In genomic region chr1:75451900-75452299, GRCm38 (mm10) we compare ENCODE assay signal across 26 mouse cellular contexts. TPM values are rescaled to one million over a fixed set of nuclear protein-coding genes. Genes with fewer than 3 reads are reported as not detected.
DNase-seq lines count a peak whose midpoint lies in the region; ATAC-seq lines count a peak whose summit lies in the region.
"Had no signal": no experiment of that assay in that cellular context is flagged by ENCODE, and none has a peak within 500 bp of the region (broad histone marks: within the 10 kb centered on the region; RNA-seq: fewer than 3 reads in every experiment).

No protein-coding gene starts in this region.

- no peaks in the 10 kb centered on the region for H3K36me3 ChIP-seq in hindbrain, embryonic 15.5 days
- H3K36me3 ChIP-seq in midbrain, embryonic 15.5 days (replicated peaks) = no peaks in the 10 kb centered on the region
- no peaks in the 10 kb centered on the region for H3K36me3 ChIP-seq in intestine, embryonic 16.5 days (ENCODE audit: control insufficient read depth, insufficient read depth, low read length)
- H3K36me3 ChIP-seq: heart, embryonic 13.5 days; liver, embryonic 12.5 days had no signal

- 35% methylated on average over 5 of the region's 5 CpGs for WGBS in hindbrain, embryonic 15.5 days
- 42% methylated on average over 5 of the region's 5 CpGs for WGBS in midbrain, embryonic 15.5 days
- WGBS in intestine, embryonic 16.5 days = 65% methylated on average over 5 of the region's 5 CpGs

- DNase-seq in retina, postnatal 1 day = peak; percentile 15
- no peak for DNase-seq in retina, embryonic 14.5 days (ENCODE audit: low spot score)
- no peak for DNase-seq in left cerebral cortex, adult 9 months (ENCODE audit: low spot score in 2 of 2)
- no peak for DNase-seq in testis, postnatal 14 days (ENCODE audit: low spot score)
- DNase-seq: adrenal gland, postnatal 25 days; cerebellum, postnatal 10 days; embryo, embryonic 11 days; gastrocnemius, adult 2 months; heart, adult 11 months; heart, postnatal 36 days; kidney, adult 11 months; kidney, postnatal 14 days; layer of hippocampus, adult 9-11 months; lung, embryonic 14.5 days; right cerebral cortex, postnatal 14 days; thymus, postnatal 14 days had no signal

- no peaks in the 10 kb centered on the region for H3K9me3 ChIP-seq in hindbrain, embryonic 15.5 days
- H3K9me3 ChIP-seq in midbrain, embryonic 15.5 days = no peaks in the 10 kb centered on the region
- no peaks in the 10 kb centered on the region for H3K9me3 ChIP-seq in intestine, embryonic 16.5 days (ENCODE audit: control insufficient read depth, low read length)
- H3K9me3 ChIP-seq: heart, embryonic 13.5 days; liver, embryonic 12.5 days had no signal

- peak overlapping the region; percentile 40 for H3K4me3 ChIP-seq in hindbrain, embryonic 15.5 days
- peak overlapping the region; percentile 44 for H3K4me3 ChIP-seq in midbrain, embryonic 15.5 days
- no peak overlapping the region for H3K4me3 ChIP-seq in intestine, embryonic 16.5 days (ENCODE audit: low read length)
- H3K4me3 ChIP-seq: gastrocnemius, adult 2 months; heart, embryonic 13.5 days had no signal

- H3K27me3 ChIP-seq in hindbrain, embryonic 15.5 days = peaks cover 15% of the 10 kb centered on the region; the same call in 1 of the 2 replicates
- H3K27me3 ChIP-seq in midbrain, embryonic 15.5 days (replicated peaks) = peaks cover 15% of the 10 kb centered on the region
- peaks cover 59% of the 10 kb centered on the region for H3K27me3 ChIP-seq in intestine, embryonic 16.5 days (replicated peaks; ENCODE audit: control insufficient read depth, insufficient read depth, low read length)

- H3K9ac ChIP-seq in hindbrain, embryonic 15.5 days = no peak overlapping the region
- peak overlapping the region; percentile 66 for H3K9ac ChIP-seq in midbrain, embryonic 15.5 days
- no peak overlapping the region for H3K9ac ChIP-seq in intestine, embryonic 16.5 days (ENCODE audit: low read depth, low read length)
- H3K9ac ChIP-seq: heart, embryonic 13.5 days; liver, embryonic 12.5 days; lung, embryonic 14.5 days had no signal

- peaks cover 77% of the 10 kb centered on the region for H3K4me1 ChIP-seq in hindbrain, embryonic 15.5 days (replicated peaks)
- H3K4me1 ChIP-seq in midbrain, embryonic 15.5 days = peaks cover 62% of the 10 kb centered on the region
- H3K4me1 ChIP-seq in intestine, embryonic 16.5 days (ENCODE audit: control insufficient read depth, insufficient read depth, low read length) = peaks cover 33% of the 10 kb centered on the region

- peak overlapping the region; percentile 73 for H3K4me2 ChIP-seq in hindbrain, embryonic 15.5 days
- H3K4me2 ChIP-seq in midbrain, embryonic 15.5 days = peak overlapping the region; percentile 78
- no peak overlapping the region for H3K4me2 ChIP-seq in intestine, embryonic 16.5 days (ENCODE audit: low read depth, low read length)
- H3K4me2 ChIP-seq: heart, embryonic 13.5 days; lung, embryonic 14.5 days had no signal

- ATAC-seq in hindbrain, embryonic 15.5 days (ENCODE audit: low FRiP score, low read depth) = no peak
- ATAC-seq in midbrain, embryonic 15.5 days (replicated peaks) = no peak
- no peak for ATAC-seq in cerebellum, adult (ENCODE audit: insufficient number of reproducible peaks, low FRiP score, low TSS enrichment)
- no peak for ATAC-seq in intestine, embryonic 16.5 days
- ATAC-seq: activated CD4-positive, CD25-positive, alpha-beta regulatory T cell, adult 4 months; liver, embryonic 12.5 days; Patski had no signal

- peak overlapping the region; percentile 53; the same call in 1 of the 2 replicates for H3K27ac ChIP-seq in hindbrain, embryonic 15.5 days (replicated peaks)
- peak overlapping the region; percentile 82 for H3K27ac ChIP-seq in midbrain, embryonic 15.5 days
- H3K27ac ChIP-seq in intestine, embryonic 16.5 days (ENCODE audit: low read length) = no peak overlapping the region
- H3K27ac ChIP-seq: gastrocnemius, adult 2 months; heart, embryonic 13.5 days; liver, embryonic 12.5 days; macrophage; stomach, postnatal 0 days had no signal

RNA-seq across cellular contexts. Expression of gene Asic4, which starts 1.7 kb away (rescaled TPM):
- 21.2 and 22.8 TPM in 2 replicates for polyA plus RNA-seq in hindbrain, embryonic 15.5 days (2015; fragmentation: Nextera tagmentation; extraction: Ambion mirVana)
- polyA plus RNA-seq in midbrain, embryonic 15.5 days (2015; fragmentation: Nextera tagmentation; extraction: Ambion mirVana) = 64.4 and 73.2 TPM in 2 replicates
- 2.0 and 2.4 TPM in 2 replicates for polyA plus RNA-seq in intestine, embryonic 16.5 days (2015; fragmentation: Nextera tagmentation; extraction: Ambion mirVana)
- polyA plus RNA-seq: activated CD4-positive, CD25-positive, alpha-beta regulatory T cell, adult 4 months; macrophage had no signal

RNA-seq across cellular contexts. Expression of gene Gmppa, which starts 16.2 kb away (rescaled TPM):
- polyA plus RNA-seq in hindbrain, embryonic 15.5 days (2015; fragmentation: Nextera tagmentation; extraction: Ambion mirVana) = 73.8 and 79.0 TPM in 2 replicates
- 86.1 and 98.7 TPM in 2 replicates for polyA plus RNA-seq in midbrain, embryonic 15.5 days (2015; fragmentation: Nextera tagmentation; extraction: Ambion mirVana)
- polyA plus RNA-seq in intestine, embryonic 16.5 days (2015; fragmentation: Nextera tagmentation; extraction: Ambion mirVana) = 134 and 137 TPM in 2 replicates

RNA-seq across cellular contexts. Expression of gene Chpf, which starts 27.2 kb away (rescaled TPM):
- polyA plus RNA-seq in hindbrain, embryonic 15.5 days (2015; fragmentation: Nextera tagmentation; extraction: Ambion mirVana) = 46.1 and 53.4 TPM in 2 replicates
- 42.3 and 45.8 TPM in 2 replicates for polyA plus RNA-seq in midbrain, embryonic 15.5 days (2015; fragmentation: Nextera tagmentation; extraction: Ambion mirVana)
- 25.2 and 28.8 TPM in 2 replicates for polyA plus RNA-seq in intestine, embryonic 16.5 days (2015; fragmentation: Nextera tagmentation; extraction: Ambion mirVana)

RNA-seq across cellular contexts. Expression of gene Tmem198, which starts 27.4 kb away (rescaled TPM):
- 45.2 and 49.9 TPM in 2 replicates for polyA plus RNA-seq in hindbrain, embryonic 15.5 days (2015; fragmentation: Nextera tagmentation; extraction: Ambion mirVana)
- polyA plus RNA-seq in midbrain, embryonic 15.5 days (2015; fragmentation: Nextera tagmentation; extraction: Ambion mirVana) = 59.2 and 60.0 TPM in 2 replicates
- 1.5 and 1.9 TPM in 2 replicates for polyA plus RNA-seq in intestine, embryonic 16.5 days (2015; fragmentation: Nextera tagmentation; extraction: Ambion mirVana)
- polyA plus RNA-seq: macrophage had no signal

RNA-seq across cellular contexts. Expression of gene Obsl1, which starts 54.4 kb away (rescaled TPM):
- 28.1 and 34.9 TPM in 2 replicates for polyA plus RNA-seq in hindbrain, embryonic 15.5 days (2015; fragmentation: Nextera tagmentation; extraction: Ambion mirVana)
- polyA plus RNA-seq in midbrain, embryonic 15.5 days (2015; fragmentation: Nextera tagmentation; extraction: Ambion mirVana) = 29.3 and 31.9 TPM in 2 replicates
- 38.7 and 42.7 TPM in 2 replicates for polyA plus RNA-seq in intestine, embryonic 16.5 days (2015; fragmentation: Nextera tagmentation; extraction: Ambion mirVana)
- polyA plus RNA-seq: activated CD4-positive, CD25-positive, alpha-beta regulatory T cell, adult 4 months; macrophage had no signal
